Mouse (Mus musculus): ENCODE data around the gene 9030612E09Rik. TPM values are rescaled to one million over a fixed set of nuclear protein-coding genes. Genes with fewer than 3 reads are reported as not detected.

9030612E09Rik gene
- polyA plus RNA-seq, 1 experiment from 2014 or later = 2.5 TPM

DNA sequence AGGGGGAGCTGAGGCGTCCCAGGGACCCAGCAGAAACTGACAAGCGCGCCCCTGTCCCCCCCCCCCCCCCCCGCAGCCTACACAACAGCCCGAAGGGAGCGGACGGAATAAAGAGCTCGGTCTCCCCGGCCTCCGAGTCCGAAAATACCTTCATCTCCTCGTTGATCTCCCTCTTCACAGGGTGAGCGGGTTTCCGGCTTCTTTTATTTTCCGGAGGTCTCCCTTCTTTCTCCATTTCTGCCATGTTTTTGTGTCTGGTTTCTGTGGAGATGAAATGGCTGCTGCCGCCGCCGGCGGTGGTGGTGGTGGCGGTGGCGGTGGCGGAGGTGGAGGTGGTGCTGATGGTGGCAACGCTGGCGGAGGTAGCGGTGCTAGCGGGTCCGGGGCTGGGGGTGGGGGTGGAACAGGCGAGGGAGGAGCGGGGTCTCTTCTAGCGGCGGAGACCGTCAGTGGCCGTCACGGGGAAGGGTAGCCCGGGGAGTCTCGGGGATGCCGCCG lies 627 bp upstream of the 9030612E09Rik start:
- peak overlapping the region; percentile 96 for H3K27ac ChIP-seq (ENCODE audit: low read length)
- ATAC-seq = peak; percentile 47
- WGBS = 1% methylated on average over 23 of the region's 38 CpGs

GRCm38 (mm10) chr10:43175156-43175601 lies 675 bp downstream of the 9030612E09Rik start:
- 0 out of 2 replicates have a peak, but pooled peaks cover 3% of the 10 kb centered on the region for H3K27me3 ChIP-seq (replicated peaks; ENCODE audit: control insufficient read depth, insufficient read depth, low read length)
- H3K4me2 ChIP-seq (ENCODE audit: low read length) = peak overlapping the region; percentile 74
- no peaks in the 10 kb centered on the region for H3K9me3 ChIP-seq (ENCODE audit: control insufficient read depth, low read length)
- under 1% methylated on average over 18 of the region's 18 CpGs for WGBS
- peak overlapping the region; percentile 68 for H3K4me3 ChIP-seq (replicated peaks; ENCODE audit: low read length)
- peak; percentile 34 for ATAC-seq
- H3K9ac ChIP-seq (replicated peaks; ENCODE audit: low read depth, low read length) = peak overlapping the region; percentile 98
- H3K4me1 ChIP-seq (replicated peaks; ENCODE audit: control insufficient read depth, insufficient read depth, low read length) = peaks cover 28% of the 10 kb centered on the region
- peak overlapping the region; percentile 96 for H3K27ac ChIP-seq (ENCODE audit: low read length)
- no peaks in the 10 kb centered on the region for H3K36me3 ChIP-seq (ENCODE audit: control insufficient read depth, insufficient read depth)

More for the DNA sequence above, 627 bp upstream of the 9030612E09Rik start:
- H3K36me3 ChIP-seq (ENCODE audit: control insufficient read depth, insufficient read depth) = no peaks in the 10 kb centered on the region
- peak overlapping the region; percentile 74 for H3K4me2 ChIP-seq (ENCODE audit: low read length)
- H3K27me3 ChIP-seq (replicated peaks; ENCODE audit: control insufficient read depth, insufficient read depth, low read length) = 0 out of 2 replicates have a peak, but pooled peaks cover 3% of the 10 kb centered on the region
- H3K9me3 ChIP-seq (ENCODE audit: control insufficient read depth, low read length) = no peaks in the 10 kb centered on the region
- peak overlapping the region; percentile 68 for H3K4me3 ChIP-seq (replicated peaks; ENCODE audit: low read length)
- H3K4me1 ChIP-seq (replicated peaks; ENCODE audit: control insufficient read depth, insufficient read depth, low read length) = peaks cover 34% of the 10 kb centered on the region
- peak overlapping the region; percentile 98 for H3K9ac ChIP-seq (replicated peaks; ENCODE audit: low read depth, low read length)

DNA sequence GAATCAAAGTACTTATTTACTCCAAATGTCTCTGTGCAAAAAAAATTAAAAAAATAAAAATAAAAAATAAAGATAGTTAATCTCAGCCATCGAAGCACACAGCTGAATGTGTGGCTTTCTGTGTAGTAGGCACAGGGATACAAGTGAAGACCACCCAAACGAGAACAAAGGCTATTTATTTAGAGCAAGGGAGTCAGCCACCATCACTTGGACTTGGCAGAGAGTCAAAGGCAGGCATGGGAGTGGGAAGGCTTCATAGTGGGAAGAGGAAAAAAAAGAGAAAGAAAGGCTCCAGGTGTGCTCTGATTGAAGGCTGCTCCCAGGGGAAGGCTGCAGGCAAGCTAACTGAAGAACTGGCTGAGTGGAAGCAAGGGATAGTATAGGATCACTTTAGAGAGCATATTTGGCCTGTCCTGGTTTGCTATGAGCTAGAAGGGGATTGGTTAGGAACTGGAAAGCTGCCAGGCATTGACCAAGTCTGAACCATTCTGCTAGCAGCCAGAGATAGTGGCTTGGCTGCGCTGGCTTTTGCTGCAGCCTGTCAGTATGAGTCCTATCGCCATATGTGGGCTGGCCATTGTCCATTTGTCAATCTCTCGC lies 5.9 kb downstream of the 9030612E09Rik start:
- Histone ChIP-seq H3K4me3 (replicated peaks; ENCODE audit: low read length) (no peak overlapping the region), H3K9ac (replicated peaks; ENCODE audit: low read depth, low read length) (no peak overlapping the region), H3K4me1 (replicated peaks; ENCODE audit: control insufficient read depth, insufficient read depth, low read length) (peaks cover 13% of the 10 kb centered on the region), H3K27ac (ENCODE audit: low read length) (no peak overlapping the region), H3K27me3 (replicated peaks; ENCODE audit: control insufficient read depth, insufficient read depth, low read length) (0 out of 2 replicates have a peak, but pooled peaks cover 3% of the 10 kb centered on the region), H3K4me2 (ENCODE audit: low read length) (no peak overlapping the region), H3K9me3 (ENCODE audit: control insufficient read depth, low read length) (no peaks in the 10 kb centered on the region), H3K36me3 (ENCODE audit: control insufficient read depth, insufficient read depth) (no peaks in the 10 kb centered on the region)
- ATAC-seq = peak; percentile 45; the same call in 1 of the 2 replicates
- 15% methylated on average over 5 of the region's 5 CpGs for WGBS

DNA sequence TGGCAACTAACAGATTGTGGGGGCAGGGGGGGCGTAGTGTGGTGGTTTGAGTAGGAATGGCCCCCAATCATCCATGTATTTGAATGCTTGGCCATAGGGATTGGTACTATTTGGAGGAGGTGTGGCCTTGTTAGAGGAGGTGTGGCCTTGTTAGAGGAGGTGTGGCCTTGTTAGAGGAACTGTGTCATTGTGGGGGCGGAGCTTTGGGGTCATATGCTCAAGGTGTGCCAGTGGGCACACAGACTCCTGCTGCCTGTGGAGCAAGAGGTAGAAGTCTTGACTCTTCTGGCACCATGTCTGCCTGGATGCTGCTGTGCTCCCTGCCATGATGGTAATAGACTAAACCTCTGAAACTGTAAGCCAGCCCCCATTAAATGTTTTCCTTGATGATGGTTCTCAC lies 25.7 kb downstream of the 9030612E09Rik start:
- Histone ChIP-seq H3K4me1 (replicated peaks; ENCODE audit: control insufficient read depth, insufficient read depth, low read length) (no peaks in the 10 kb centered on the region), H3K27me3 (replicated peaks; ENCODE audit: control insufficient read depth, insufficient read depth, low read length) (no peaks in the 10 kb centered on the region), H3K36me3 (ENCODE audit: control insufficient read depth, insufficient read depth) (no peaks in the 10 kb centered on the region), H3K9ac (replicated peaks; ENCODE audit: low read depth, low read length) (no peak overlapping the region), H3K27ac (ENCODE audit: low read length) (no peak overlapping the region), H3K4me2 (ENCODE audit: low read length) (no peak overlapping the region), H3K9me3 (ENCODE audit: control insufficient read depth, low read length) (no peaks in the 10 kb centered on the region), H3K4me3 (replicated peaks; ENCODE audit: low read length) (no peak overlapping the region)
- ATAC-seq = no peak
- whole genome bisulfite sequencing = 88% methylated on average over 2 of the region's 2 CpGs

DNA sequence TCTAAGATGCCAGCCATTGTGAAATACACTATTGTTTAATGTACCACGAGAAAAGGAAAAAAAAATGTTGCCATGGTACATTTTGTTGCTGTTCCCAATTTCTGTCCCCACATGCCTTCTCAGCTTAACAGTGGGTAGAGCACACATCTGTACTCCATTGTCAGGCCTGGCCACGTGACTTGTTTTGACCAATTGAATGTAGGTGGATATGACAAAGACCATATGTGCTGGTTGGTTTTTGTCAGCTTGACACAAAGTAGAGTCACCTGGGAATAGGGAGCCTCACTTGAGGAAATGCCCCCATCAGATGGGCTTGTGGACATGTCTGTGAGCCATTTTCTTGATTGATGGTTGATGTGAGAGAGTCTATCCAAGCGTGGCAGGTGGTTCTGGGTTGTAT lies 29.4 kb downstream of the 9030612E09Rik start:
- Histone ChIP-seq H3K4me3 (replicated peaks; ENCODE audit: low read length) (no peak overlapping the region), H3K4me2 (ENCODE audit: low read length) (no peak overlapping the region), H3K27me3 (replicated peaks; ENCODE audit: control insufficient read depth, insufficient read depth, low read length) (no peaks in the 10 kb centered on the region), H3K27ac (ENCODE audit: low read length) (no peak overlapping the region), H3K9ac (replicated peaks; ENCODE audit: low read depth, low read length) (no peak overlapping the region), H3K9me3 (ENCODE audit: control insufficient read depth, low read length) (0 out of 2 replicates have a peak, but pooled peaks cover 2% of the 10 kb centered on the region), H3K36me3 (ENCODE audit: control insufficient read depth, insufficient read depth) (no peaks in the 10 kb centered on the region), H3K4me1 (replicated peaks; ENCODE audit: control insufficient read depth, insufficient read depth, low read length) (no peaks in the 10 kb centered on the region)
- 83% methylated on average over 3 of the region's 3 CpGs for WGBS
- ATAC-seq = no peak

- Histone ChIP-seq H3K36me3 (ENCODE audit: control insufficient read depth, insufficient read depth) (no peaks in the 10 kb centered on the region), H3K9me3 (ENCODE audit: control insufficient read depth, low read length) (0 out of 2 replicates have a peak, but pooled peaks cover 5% of the 10 kb centered on the region), H3K9ac (replicated peaks; ENCODE audit: low read depth, low read length) (no peak overlapping the region), H3K4me1 (replicated peaks; ENCODE audit: control insufficient read depth, insufficient read depth, low read length) (no peaks in the 10 kb centered on the region), H3K27me3 (replicated peaks; ENCODE audit: control insufficient read depth, insufficient read depth, low read length) (no peaks in the 10 kb centered on the region), H3K27ac (ENCODE audit: low read length) (no peak overlapping the region), H3K4me2 (ENCODE audit: low read length) (no peak overlapping the region), H3K4me3 (replicated peaks; ENCODE audit: low read length) (no peak overlapping the region)
- no peak for ATAC-seq
- WGBS = 33% methylated on average over 6 of the region's 6 CpGs
These were observed 37.4 kb downstream of the 9030612E09Rik start for GRCm38 (mm10) chr10:43211866-43212265.

GRCm38 (mm10) chr10:43217361-43217900 lies 42.9 kb downstream of the 9030612E09Rik start:
- no peak for ATAC-seq
- no peaks in the 10 kb centered on the region for H3K9me3 ChIP-seq (ENCODE audit: control insufficient read depth, low read length)
- H3K36me3 ChIP-seq (ENCODE audit: control insufficient read depth, insufficient read depth) = no peaks in the 10 kb centered on the region
- H3K4me2 ChIP-seq (ENCODE audit: low read length) = no peak overlapping the region
- no peak overlapping the region for H3K9ac ChIP-seq (replicated peaks; ENCODE audit: low read depth, low read length)
- H3K4me3 ChIP-seq (replicated peaks; ENCODE audit: low read length) = no peak overlapping the region
- peaks cover 12% of the 10 kb centered on the region for H3K4me1 ChIP-seq (replicated peaks; ENCODE audit: control insufficient read depth, insufficient read depth, low read length)
- no peak overlapping the region for H3K27ac ChIP-seq (ENCODE audit: low read length)
- 92% methylated on average over 13 of the region's 13 CpGs for WGBS
- no peaks in the 10 kb centered on the region for H3K27me3 ChIP-seq (replicated peaks; ENCODE audit: control insufficient read depth, insufficient read depth, low read length)

GRCm38 (mm10) chr10:43220479-43220878 lies 46.0 kb downstream of the 9030612E09Rik start:
- Histone ChIP-seq H3K27me3 (replicated peaks; ENCODE audit: control insufficient read depth, insufficient read depth, low read length) (no peaks in the 10 kb centered on the region), H3K4me3 (replicated peaks; ENCODE audit: low read length) (peak overlapping the region; percentile 84), H3K4me1 (replicated peaks; ENCODE audit: control insufficient read depth, insufficient read depth, low read length) (peaks cover 12% of the 10 kb centered on the region), H3K9me3 (ENCODE audit: control insufficient read depth, low read length) (no peaks in the 10 kb centered on the region), H3K36me3 (ENCODE audit: control insufficient read depth, insufficient read depth) (no peaks in the 10 kb centered on the region), H3K4me2 (ENCODE audit: low read length) (peak overlapping the region; percentile 56), H3K9ac (replicated peaks; ENCODE audit: low read depth, low read length) (peak overlapping the region; percentile 90), H3K27ac (ENCODE audit: low read length) (peak overlapping the region; percentile 90)
- 15% methylated on average over 7 of the region's 7 CpGs for WGBS
- no peak for ATAC-seq

- Histone ChIP-seq H3K27ac (ENCODE audit: low read length) (peak within 1 kb of the TSS; percentile 90), H3K9ac (replicated peaks; ENCODE audit: low read depth, low read length) (peak within 1 kb of the TSS; percentile 90), H3K9me3 (ENCODE audit: control insufficient read depth, low read length) (no peaks in the 10 kb centered on the region), H3K4me1 (replicated peaks; ENCODE audit: control insufficient read depth, insufficient read depth, low read length) (peaks cover 12% of the 10 kb centered on the region), H3K27me3 (replicated peaks; ENCODE audit: control insufficient read depth, insufficient read depth, low read length) (no peaks in the 10 kb centered on the region), H3K4me2 (ENCODE audit: low read length) (peak within 1 kb of the TSS; percentile 99), H3K36me3 (ENCODE audit: control insufficient read depth, insufficient read depth) (no peaks in the 10 kb centered on the region), H3K4me3 (replicated peaks; ENCODE audit: low read length) (peak within 1 kb of the TSS; percentile 84)
- WGBS = under 1% methylated on average over 50 of the region's 50 CpGs
- peak; percentile 97 for ATAC-seq
These were observed 46.6 kb downstream of the 9030612E09Rik start, which contains the start of gene Pdss2 for GRCm38 (mm10) chr10:43220910-43221625. TSS of gene Pdss2 (plus strand) at chr10:43221486.

Measured in forebrain, embryonic 16.5 days (tissue).